Comparison of ENCODE assay signal across 8 mouse cellular contexts in the genomic region with DNA sequence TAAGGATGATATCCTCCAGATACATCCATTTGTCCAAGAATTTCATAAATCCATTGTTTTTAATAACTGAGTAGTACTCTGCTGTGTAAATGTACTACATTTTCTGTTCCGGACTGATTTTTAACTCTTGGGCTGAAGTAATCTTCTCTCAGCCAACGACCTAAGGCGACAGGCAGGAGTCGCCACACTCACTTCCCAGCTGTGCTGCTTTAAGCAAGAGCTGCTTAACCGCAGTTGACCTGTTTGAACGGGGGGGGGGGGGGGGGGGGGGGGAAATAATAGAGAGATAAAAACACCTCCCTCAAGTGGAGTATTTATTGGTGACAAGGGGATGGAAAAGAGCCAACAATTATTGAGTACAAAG. TPM values are rescaled to one million over a fixed set of nuclear protein-coding genes. Genes with fewer than 3 reads are reported as not detected.
DNase-seq lines count a peak whose midpoint lies in the region; ATAC-seq lines count a peak whose summit lies in the region.

No protein-coding gene starts in this region.

- H3K4me3 ChIP-seq in kidney, embryonic 14.5 days (ENCODE audit: low read length): peak overlapping the region; percentile 38
- H3K4me3 ChIP-seq in forebrain, embryonic 12.5 days (replicated peaks): peak overlapping the region; percentile 37
- peak overlapping the region; percentile 56 for H3K4me3 ChIP-seq in liver, embryonic 12.5 days
- H3K4me3 ChIP-seq in neural tube, embryonic 13.5 days: peak overlapping the region; percentile 23

- H3K27ac ChIP-seq in kidney, embryonic 14.5 days (ENCODE audit: low read depth, low read length): no peak overlapping the region
- no peak overlapping the region for H3K27ac ChIP-seq in forebrain, embryonic 12.5 days
- H3K27ac ChIP-seq in liver, embryonic 12.5 days: no peak overlapping the region
- H3K27ac ChIP-seq in neural tube, embryonic 13.5 days (replicated peaks): no peak overlapping the region

- no peaks in the 10 kb centered on the region for H3K36me3 ChIP-seq in kidney, embryonic 14.5 days (ENCODE audit: control insufficient read depth, insufficient read depth, low read length)
- H3K36me3 ChIP-seq in forebrain, embryonic 12.5 days (replicated peaks): no peaks in the 10 kb centered on the region
- H3K36me3 ChIP-seq in liver, embryonic 12.5 days: no peaks in the 10 kb centered on the region
- H3K36me3 ChIP-seq in neural tube, embryonic 13.5 days: no peaks in the 10 kb centered on the region

- no peak for DNase-seq in kidney, adult 11 months
- DNase-seq in left cerebral cortex, postnatal 4 days: no peak
- DNase-seq in right cerebral cortex, postnatal 10 days (ENCODE audit: low spot score in 2 of 2): no peak
- no peak for DNase-seq in urinary bladder, adult 18-20 months (ENCODE audit: low spot score in 2 of 2)

- H3K9ac ChIP-seq in kidney, embryonic 14.5 days (ENCODE audit: low read depth, low read length): no peak overlapping the region
- H3K9ac ChIP-seq in forebrain, embryonic 12.5 days: no peak overlapping the region
- H3K9ac ChIP-seq in liver, embryonic 12.5 days: peak overlapping the region; percentile 58
- H3K9ac ChIP-seq in neural tube, embryonic 13.5 days: 0 out of 2 replicates have a peak overlapping the region, but pooled peaks have one; percentile 53

- 6% methylated on average over 6 of the region's 6 CpGs for WGBS in kidney, embryonic 14.5 days
- 13% methylated on average over 6 of the region's 6 CpGs for WGBS in forebrain, embryonic 12.5 days
- WGBS in liver, embryonic 12.5 days (ENCODE audit: insufficient replicate concordance): 8% methylated on average over 6 of the region's 6 CpGs
- WGBS in neural tube, embryonic 13.5 days: 11% methylated on average over 6 of the region's 6 CpGs

- no peaks in the 10 kb centered on the region for H3K9me3 ChIP-seq in kidney, embryonic 14.5 days (ENCODE audit: control insufficient read depth, low read length)
- no peaks in the 10 kb centered on the region for H3K9me3 ChIP-seq in forebrain, embryonic 12.5 days
- H3K9me3 ChIP-seq in liver, embryonic 12.5 days (replicated peaks): no peaks in the 10 kb centered on the region
- no peaks in the 10 kb centered on the region for H3K9me3 ChIP-seq in neural tube, embryonic 13.5 days

- intact Hi-C loops in left cerebral cortex, postnatal 4 days (cut with DNase I): no loop called here

- H3K27me3 ChIP-seq in kidney, embryonic 14.5 days (ENCODE audit: control insufficient read depth, insufficient read depth, low read length): no peaks in the 10 kb centered on the region
- 0 out of 2 replicates have a peak, but pooled peaks cover 3% of the 10 kb centered on the region for H3K27me3 ChIP-seq in forebrain, embryonic 12.5 days
- H3K27me3 ChIP-seq in liver, embryonic 12.5 days (replicated peaks): peaks cover 10% of the 10 kb centered on the region
- 0 out of 2 replicates have a peak, but pooled peaks cover 3% of the 10 kb centered on the region for H3K27me3 ChIP-seq in neural tube, embryonic 13.5 days

- no peak for ATAC-seq in kidney, embryonic 14.5 days (ENCODE audit: low FRiP score, low TSS enrichment)
- ATAC-seq in forebrain, embryonic 12.5 days (ENCODE audit: low FRiP score): peak; percentile 42; the same call in 1 of the 2 replicates
- 0 out of 2 replicates have a peak, but pooled peaks have one; percentile 16 for ATAC-seq in liver, embryonic 12.5 days
- no peak for ATAC-seq in neural tube, embryonic 13.5 days (ENCODE audit: low read depth)

- peaks cover 4% of the 10 kb centered on the region; the same call in 1 of the 2 replicates for H3K4me1 ChIP-seq in kidney, embryonic 14.5 days (ENCODE audit: control insufficient read depth, insufficient read depth, low read length)
- H3K4me1 ChIP-seq in forebrain, embryonic 12.5 days: peaks cover 9% of the 10 kb centered on the region
- peaks cover 18% of the 10 kb centered on the region for H3K4me1 ChIP-seq in liver, embryonic 12.5 days
- peaks cover 14% of the 10 kb centered on the region for H3K4me1 ChIP-seq in neural tube, embryonic 13.5 days (replicated peaks)

- peak overlapping the region; percentile 68 for H3K4me2 ChIP-seq in kidney, embryonic 14.5 days (replicated peaks; ENCODE audit: low read depth, low read length)
- peak overlapping the region; percentile 62 for H3K4me2 ChIP-seq in forebrain, embryonic 12.5 days
- H3K4me2 ChIP-seq in liver, embryonic 12.5 days: peak overlapping the region; percentile 80
- H3K4me2 ChIP-seq in neural tube, embryonic 13.5 days: peak overlapping the region; percentile 56

RNA-seq across cellular contexts. Expression of gene Cpsf6, which starts 13.0 kb away (rescaled TPM):
- polyA plus RNA-seq in kidney, embryonic 14.5 days (2014; fragmentation: Nextera tagmentation; extraction: Ambion mirVana): 166 and 208 TPM in 2 replicates
- 301 and 313 TPM in 2 replicates for polyA plus RNA-seq in forebrain, embryonic 12.5 days (2016; fragmentation: Nextera tagmentation; extraction: Ambion mirVana)
- 92.5 and 96.8 TPM in 2 replicates for polyA plus RNA-seq in liver, embryonic 12.5 days (2016; fragmentation: Nextera tagmentation; extraction: Ambion mirVana)
- polyA plus RNA-seq in neural tube, embryonic 13.5 days (2015; fragmentation: Nextera tagmentation; extraction: Ambion mirVana): 144 and 167 TPM in 2 replicates
- 100 to 1,000 TPM; 145 to 163 TPM for total RNA-seq in left cerebral cortex, postnatal 4 days (2021)

Comparison
In these comparisons a context has a peak if more than half of its experiments do, and no peak if none do; other contexts are left out.
1. ATAC-seq: peak in forebrain, embryonic 12.5 days (single experiment) and liver, embryonic 12.5 days (single experiment); none in kidney, embryonic 14.5 days (single experiment) and neural tube, embryonic 13.5 days (single experiment).
2. H3K9ac ChIP-seq: peak in liver, embryonic 12.5 days (single experiment) and neural tube, embryonic 13.5 days (single experiment); none in kidney, embryonic 14.5 days (single experiment) and forebrain, embryonic 12.5 days (single experiment).
3. Peak in every context shown above with its lines, with median percentiles within 50 percentile points of each other: H3K4me2 ChIP-seq and H3K4me3 ChIP-seq.